Mouse (Mus musculus) CH12.LX (cell line): ENCODE results near the gene Rnf8. TPM values are rescaled to one million over a fixed set of nuclear protein-coding genes. Genes with fewer than 3 reads are reported as not detected.

Source experiments
- DNase-seq: peaks from one replicate; pipeline ENCODE4 v3.0.0-alpha.2; 2013; ENCODE audit errors: extremely low read depth
- H3K27ac ChIP-seq: 2 replicates; pipeline ENCODE4 v1.5.1; 2012; ENCODE audit warnings: low read depth, mild to moderate bottlenecking, control low read depth, moderate library complexity; ENCODE audit not compliant: insufficient read depth
- H3K27me3 ChIP-seq: replicated peaks from 2 replicates; pipeline ENCODE3; 2012; ENCODE audit warnings: inconsistent platforms
- H3K36me3 ChIP-seq, 2 experiments: replicated peaks in 1 of 2; 2 replicates each; pipeline versions ENCODE3 to v1.6.1; 2012; ENCODE audit warnings: inconsistent platforms in 1 of 2, low read length in 1 of 2, mild to moderate bottlenecking in 1 of 2, mixed read lengths in 1 of 2, moderate library complexity in 1 of 2; ENCODE audit not compliant: control insufficient read depth in 1 of 2, insufficient read depth in 1 of 2
- H3K4me1 ChIP-seq, 2 experiments: 2 replicates each; pipeline ENCODE4 v1.6.1; 2012; ENCODE audit warnings: inconsistent platforms in 1 of 2, moderate library complexity in 1 of 2; ENCODE audit not compliant: insufficient read depth in 2 of 2, control insufficient read depth in 1 of 2
- H3K4me2 ChIP-seq: 2 replicates; pipeline ENCODE4 v1.6.1; 2012; ENCODE audit warnings: low read depth, mild to moderate bottlenecking, control low read depth; ENCODE audit not compliant: poor library complexity, insufficient read depth, severe bottlenecking
- H3K4me3 ChIP-seq, 3 experiments: fragments of 150-350 bp in 1 of 3; sonication (generic) in 1 of 3; replicated peaks in 1 of 3; 2 replicates each; pipeline versions ENCODE3 to v1.5.1; 2011 to 2012; ENCODE audit warnings: low read depth in 2 of 3, low read length in 2 of 3, mild to moderate bottlenecking in 2 of 3, moderate library complexity in 2 of 3, control low read depth in 1 of 3, improper control_type of control experiment in 1 of 3, inconsistent platforms in 1 of 3, mixed read lengths in 1 of 3; ENCODE audit not compliant: poor library complexity in 1 of 3
- H3K79me2 ChIP-seq: replicated peaks from 2 replicates; pipeline ENCODE4 v1.6.1; 2012; ENCODE audit warnings: mild to moderate bottlenecking, moderate library complexity; ENCODE audit not compliant: control insufficient read depth, poor library complexity, insufficient read depth, severe bottlenecking; ENCODE audit errors: extremely low read depth
- H3K9ac ChIP-seq: 2 replicates; pipeline ENCODE4 v1.6.1; 2012; ENCODE audit warnings: low read depth, mild to moderate bottlenecking, control low read depth, moderate library complexity; ENCODE audit not compliant: insufficient read depth
- H3K9me3 ChIP-seq: replicated peaks from 2 replicates; pipeline ENCODE3; 2012; ENCODE audit warnings: low read length, inconsistent platforms, mixed read lengths
- CHD1 ChIP-seq: IDR thresholded peaks from 2 replicates; pipeline ENCODE4 v1.6.1; 2012; ENCODE audit warnings: low read depth, low read length, improper control_type of control experiment, inconsistent platforms
- CHD2 ChIP-seq: IDR thresholded peaks from 2 replicates; pipeline ENCODE4 v1.6.1; 2011; ENCODE audit warnings: low read length, improper control_type of control experiment
- E2F4 ChIP-seq: IDR thresholded peaks from 2 replicates; pipeline ENCODE4 v1.6.1; 2011; ENCODE audit warnings: low read depth, low read length, improper control_type of control experiment; ENCODE audit not compliant: insufficient replicate concordance
- ELF1 ChIP-seq: IDR thresholded peaks from 2 replicates; pipeline ENCODE4 v1.6.1; 2014; ENCODE audit warnings: low read depth, mild to moderate bottlenecking, inconsistent platforms, low read length, improper control_type of control experiment
- ETS1 ChIP-seq: conservative IDR thresholded peaks from 2 replicates; pipeline ENCODE4 v1.6.1; 2012; ENCODE audit warnings: low read depth, mild to moderate bottlenecking, inconsistent platforms, low read length, improper control_type of control experiment, moderate library complexity
- GABPA ChIP-seq: IDR thresholded peaks from 2 replicates; pipeline ENCODE4 v1.6.1; 2012; ENCODE audit warnings: low read depth, low read length, improper control_type of control experiment, inconsistent platforms; ENCODE audit not compliant: insufficient replicate concordance
- HCFC1 ChIP-seq: IDR thresholded peaks from 2 replicates; pipeline ENCODE4 v1.6.1; 2012; ENCODE audit warnings: low read depth, mild to moderate bottlenecking, inconsistent platforms, low read length, improper control_type of control experiment
- JUN ChIP-seq: IDR thresholded peaks from 2 replicates; pipeline ENCODE4 v1.6.1; 2011; ENCODE audit warnings: low read depth, mild to moderate bottlenecking, low read length, improper control_type of control experiment, moderate library complexity; ENCODE audit not compliant: insufficient read depth
- JUND ChIP-seq: conservative IDR thresholded peaks from 2 replicates; pipeline ENCODE4 v1.6.1; 2011; ENCODE audit warnings: low read depth, low read length, improper control_type of control experiment
- KAT2A ChIP-seq: IDR thresholded peaks from 2 replicates; pipeline ENCODE4 v1.6.1; 2012; ENCODE audit warnings: low read length, improper control_type of control experiment, inconsistent platforms; ENCODE audit not compliant: insufficient replicate concordance
- MAX ChIP-seq: IDR thresholded peaks from 2 replicates; pipeline ENCODE4 v1.6.1; 2011; ENCODE audit warnings: low read length, improper control_type of control experiment
- MAZ ChIP-seq: IDR thresholded peaks from 2 replicates; pipeline ENCODE4 v1.6.1; 2012; ENCODE audit warnings: low read depth, mild to moderate bottlenecking, inconsistent platforms, low read length, improper control_type of control experiment, moderate library complexity
- MEF2A ChIP-seq: IDR thresholded peaks from 2 replicates; pipeline ENCODE4 v1.6.1; 2014; ENCODE audit warnings: low read depth, mild to moderate bottlenecking, inconsistent platforms, low read length, improper control_type of control experiment, borderline replicate concordance
- MXI1 ChIP-seq: IDR thresholded peaks from 2 replicates; pipeline ENCODE4 v1.6.1; 2011; ENCODE audit warnings: mild to moderate bottlenecking, low read depth, low read length, improper control_type of control experiment
- MYC ChIP-seq: IDR thresholded peaks from 2 replicates; pipeline ENCODE4 v1.6.1; 2011; ENCODE audit warnings: low read depth, mild to moderate bottlenecking, improper control_type of control experiment, low read length
- NELFE ChIP-seq: IDR thresholded peaks from 2 replicates; pipeline ENCODE4 v1.6.1; 2011; ENCODE audit warnings: low read depth, low read length, improper control_type of control experiment
- NRF1 ChIP-seq: IDR thresholded peaks from 2 replicates; pipeline ENCODE4 v1.6.1; 2014; ENCODE audit warnings: low read depth, mild to moderate bottlenecking, inconsistent platforms, low read length, improper control_type of control experiment, moderate library complexity
- POLR2A ChIP-seq: IDR thresholded peaks from 2 replicates; pipeline ENCODE4 v1.6.1; 2011; ENCODE audit warnings: low read depth, mild to moderate bottlenecking, improper control_type of control experiment, low read length
- POLR2AphosphoS2 ChIP-seq: IDR thresholded peaks from 2 replicates; pipeline ENCODE4 v1.6.1; 2011; ENCODE audit warnings: low read depth, low read length, improper control_type of control experiment
- RAD21 ChIP-seq: IDR thresholded peaks from 2 replicates; pipeline ENCODE4 v1.6.1; 2011; ENCODE audit warnings: low read depth, mild to moderate bottlenecking, low read length, improper control_type of control experiment, moderate library complexity
- RCOR1 ChIP-seq: conservative IDR thresholded peaks from 2 replicates; pipeline ENCODE4 v1.6.1; 2012; ENCODE audit warnings: low read depth, mild to moderate bottlenecking, inconsistent platforms, low read length, improper control_type of control experiment
- SIN3A ChIP-seq: IDR thresholded peaks from 2 replicates; pipeline ENCODE4 v1.6.1; 2012; ENCODE audit warnings: low read length, improper control_type of control experiment, inconsistent platforms
- SMC3 ChIP-seq: IDR thresholded peaks from 2 replicates; pipeline ENCODE4 v1.6.1; 2011; ENCODE audit warnings: low read depth, low read length, improper control_type of control experiment
- TBP ChIP-seq: conservative IDR thresholded peaks from 2 replicates; pipeline ENCODE4 v1.6.1; 2011; ENCODE audit warnings: low read depth, low read length, improper control_type of control experiment
- TCF12 ChIP-seq: IDR thresholded peaks from 2 replicates; pipeline ENCODE4 v1.6.1; 2014; ENCODE audit warnings: low read depth, mild to moderate bottlenecking, inconsistent platforms, low read length, improper control_type of control experiment
- UBTF ChIP-seq: IDR thresholded peaks from 2 replicates; pipeline ENCODE4 v1.6.1; 2012; ENCODE audit warnings: low read depth, mild to moderate bottlenecking, inconsistent platforms, low read length, improper control_type of control experiment, moderate library complexity
- USF1 ChIP-seq: IDR thresholded peaks from 2 replicates; pipeline ENCODE4 v1.6.1; 2014; ENCODE audit warnings: low read depth, mild to moderate bottlenecking, inconsistent platforms, low read length, improper control_type of control experiment
- USF2 ChIP-seq: conservative IDR thresholded peaks from 2 replicates; pipeline ENCODE4 v1.6.1; 2011; ENCODE audit warnings: low read depth, low read length, improper control_type of control experiment
- ZMIZ1 ChIP-seq: IDR thresholded peaks from 2 replicates; pipeline ENCODE4 v1.6.1; 2012; ENCODE audit warnings: low read depth, mild to moderate bottlenecking, inconsistent platforms, low read length, improper control_type of control experiment
- ZNF384 ChIP-seq: IDR thresholded peaks from 2 replicates; pipeline ENCODE4 v1.6.1; 2012; ENCODE audit warnings: low read depth, low read length, improper control_type of control experiment, inconsistent platforms
- dilution Hi-C: fragments of 300-500 bp; cut with MboI; formaldehyde crosslinking; loops from 2 replicates; pipeline ENCODE4 v1.14.3; 2020; ENCODE audit warnings: low sequenced_read_pairs; ENCODE audit not compliant: extremely low pct_unique_long_range_greater_than_20kb, extremely low pct_ligation_motif_present
- in situ Hi-C: fragments of 300-500 bp; cut with MboI; formaldehyde crosslinking; loops from 3 replicates; pipeline ENCODE4 v1.14.3; 2019; ENCODE audit warnings: low sequenced_read_pairs, low pct_ligation_motif_present, low pct_unique_long_range_greater_than_20kb, mixed read lengths
- polyA plus RNA-seq: library from polyadenylated mRNA; unstranded; fragments of >175 nt; gene quantifications from 2 replicates; pipeline ENCODE4 v1.2.1, GENCODE M21; 2012; ENCODE audit warnings: low read depth; ENCODE audit not compliant: insufficient read length
- total RNA-seq, 2 experiments: library from RNA; depleted of rRNA; stranded (reverse); fragments of 300-350 nt in 1 of 2; fragments of >200 nt in 1 of 2; gene quantifications; 2 replicates each; pipeline ENCODE4 v1.2.3; 2012 to 2014

The Rnf8 gene
- total and polyA plus RNA-seq, 3 experiments, result 29.9 to 38.8 (median 35.4) TPM

DNA sequence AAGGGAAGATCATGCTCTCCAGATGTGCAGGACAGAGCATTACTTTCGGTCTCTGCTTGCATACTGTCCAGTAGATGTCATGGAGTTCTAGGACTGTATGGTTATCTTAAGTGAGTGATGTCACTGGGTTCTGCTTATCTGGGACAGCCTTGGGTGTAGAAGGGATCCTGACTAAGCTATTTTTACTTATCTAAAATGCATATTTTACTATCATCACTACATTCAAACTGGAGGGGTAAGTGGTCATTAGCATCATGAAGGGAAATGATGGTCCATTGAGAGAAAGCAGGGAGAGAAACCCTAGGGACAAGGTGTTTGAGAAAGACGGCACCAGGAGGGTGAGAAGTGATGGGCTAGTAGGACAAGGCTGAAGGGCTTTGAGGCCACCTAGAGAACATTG is 43.7 kb downstream of the Rnf8 start:
- H3K79me2 ChIP-seq, result peaks cover 6% of the 10 kb centered on the region
- H3K27me3 ChIP-seq, result no peaks in the 10 kb centered on the region
- no peak for DNase-seq
- H3K4me1 ChIP-seq, result peaks cover 0 to 13% of the 10 kb centered on the region in 2 experiments; a peak in 2 of 4 replicates
- no peak for TF ChIP-seq MEF2A
- no peak for TF ChIP-seq UBTF
- no peak for TF ChIP-seq MYC
- TF ChIP-seq NELFE, result no peak
- no peak for TF ChIP-seq KAT2A
- TF ChIP-seq HCFC1, result no peak
- in situ Hi-C loops, result no loop called here
- H3K36me3 ChIP-seq, result peaks cover 6 to 11% of the 10 kb centered on the region in 2 experiments
- H3K9me3 ChIP-seq, result peaks cover 3% of the 10 kb centered on the region
- dilution Hi-C loops, result no loop called here
- H3K4me3 ChIP-seq, result no peak overlapping the region
- no peak overlapping the region for H3K9ac ChIP-seq
- H3K4me2 ChIP-seq, result no peak overlapping the region
- no peak overlapping the region for H3K27ac ChIP-seq

DNA sequence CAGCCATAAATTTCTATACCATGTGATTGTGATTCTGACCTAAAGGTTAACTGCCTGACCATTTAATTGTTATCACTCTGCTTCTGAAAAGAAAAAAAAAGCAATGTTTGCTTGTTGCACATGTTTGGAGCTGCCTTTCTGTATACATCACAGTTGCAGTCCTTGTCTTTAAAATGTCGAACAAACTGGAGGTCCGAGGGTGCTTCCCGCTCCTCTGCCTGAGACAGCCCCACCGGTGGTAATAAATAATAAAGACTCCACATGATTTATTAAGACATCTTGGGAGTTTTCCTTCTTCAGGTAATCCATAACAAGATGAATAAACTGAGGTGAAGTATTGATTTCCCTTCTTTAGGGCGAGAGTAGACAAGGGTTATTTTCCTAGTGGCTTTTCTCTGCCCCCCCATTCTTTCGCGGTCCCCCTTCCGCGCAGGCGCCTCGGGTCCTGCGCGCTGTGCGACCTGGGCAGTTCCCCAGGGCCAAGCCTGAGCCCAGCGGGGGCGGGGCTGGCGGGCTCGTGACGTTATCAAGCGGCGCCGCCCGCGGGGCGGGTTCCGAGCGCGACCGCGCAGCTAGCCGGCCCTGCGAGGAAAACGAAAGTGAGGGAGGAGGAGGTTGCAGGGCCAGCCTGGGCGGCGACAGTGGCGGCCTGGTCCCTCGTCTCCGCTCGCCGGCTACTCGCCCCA is 45.6 kb downstream of the Rnf8 start, which contains the start of gene Cmtr1:
Gene Cmtr1, plus strand, starts transcription at position 520 of the 686 bp plus-strand sequence.
- Histone ChIP-seq H3K79me2 (peaks cover 11% of the 10 kb centered on the region), H3K27ac (peak within 1 kb of the TSS; percentile 70), H3K27me3 (no peaks in the 10 kb centered on the region), H3K4me2 (peak within 1 kb of the TSS; percentile 87), H3K4me1 (peaks cover 0 to 21% of the 10 kb centered on the region in 2 experiments; a peak in 2 of 4 replicates), H3K9me3 (no peaks in the 10 kb centered on the region), H3K4me3 (peak within 1 kb of the TSS; percentile 67 to 70 (median 69)), H3K36me3 (peaks cover 18 to 30% of the 10 kb centered on the region in 2 experiments), H3K9ac (peak within 1 kb of the TSS; percentile 83)
- dilution Hi-C loops, result no loop called here
- peak; percentile 92 for DNase-seq
- in situ Hi-C loops, result no loop called here
- TF ChIP-seq CHD1 (no peak), POLR2AphosphoS2 (0 out of 2 replicates have a peak, but pooled peaks have one; percentile 62), JUND (no peak), ZMIZ1 (no peak), USF2 (no peak), NRF1 (peak; percentile 94), HCFC1 (peak; percentile 83), KAT2A (peak; percentile 71; the same call in 1 of the 2 replicates), MAZ (peak; percentile 84; the same call in 1 of the 2 replicates), MAX (peak; percentile 7; the same call in 1 of the 2 replicates), USF1 (0 out of 2 replicates have a peak, but pooled peaks have one; percentile 14), MXI1 (peak; percentile 89), UBTF (peak; percentile 51), ZNF384 (no peak), E2F4 (no peak), ELF1 (peak; percentile 75), POLR2A (peak; percentile 86), TCF12 (peak; percentile 83), GABPA (no peak; the same call in 1 of the 2 replicates), RAD21 (no peak), JUN (no peak), SMC3 (no peak), RCOR1 (no peak), CHD2 (peak; percentile 36; the same call in 1 of the 2 replicates), ETS1 (no peak), TBP (no peak; the same call in 1 of the 2 replicates), SIN3A (peak; percentile 69), NELFE (peak; percentile 90)
